Mouse (Mus musculus) granulocyte monocyte progenitor cell, adult 5-6 weeks (primary cell): Measurements from ENCODE around the gene Stc2. TPM values are rescaled to one million over a fixed set of nuclear protein-coding genes. Genes with fewer than 3 reads are reported as not detected.

Experiments used
- ATAC-seq: replicated peaks from 2 replicates; pipeline ENCODE4 v1.8.0; 2016; ENCODE audit warnings: mild to moderate bottlenecking, moderate TSS enrichment, inconsistent platforms; ENCODE audit not compliant: poor library complexity, severe bottlenecking
- total RNA-seq, 2 experiments: library from RNA; stranded (forward) in 1 of 2; stranded (reverse) in 1 of 2; fragments of 200-712, 200-1000 nt in 1 of 2; fragments of >200 nt in 1 of 2; fragmentation: Nextera tagmentation in 1 of 2; gene quantifications; 2 replicates each; pipeline ENCODE4 v1.2.3; 2014 to 2017

Gene Stc2
- total RNA-seq, 2 experiments from 2014 or later, result 0.41 TPM; not detected in 1

DNA sequence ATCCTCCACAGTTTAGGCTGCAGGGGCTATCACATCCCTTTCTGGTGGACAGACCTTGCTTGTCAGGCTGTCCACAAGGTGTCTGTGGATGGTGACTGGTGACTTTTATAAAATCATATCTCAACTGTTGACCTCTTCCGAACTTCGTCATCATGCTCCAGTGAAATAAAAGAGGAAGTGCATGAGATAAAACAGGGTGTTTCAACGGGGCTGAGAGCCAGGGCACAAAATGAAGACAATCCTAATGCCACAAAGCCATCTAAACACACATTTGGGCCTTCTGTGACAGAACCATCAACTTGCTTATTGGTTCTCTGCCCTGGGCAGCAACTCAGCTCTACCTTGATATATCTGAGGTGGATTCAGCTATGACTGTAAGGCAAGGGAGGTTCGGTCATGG, 3.0 kb downstream of the Stc2 start:
- ATAC-seq, result no peak

DNA sequence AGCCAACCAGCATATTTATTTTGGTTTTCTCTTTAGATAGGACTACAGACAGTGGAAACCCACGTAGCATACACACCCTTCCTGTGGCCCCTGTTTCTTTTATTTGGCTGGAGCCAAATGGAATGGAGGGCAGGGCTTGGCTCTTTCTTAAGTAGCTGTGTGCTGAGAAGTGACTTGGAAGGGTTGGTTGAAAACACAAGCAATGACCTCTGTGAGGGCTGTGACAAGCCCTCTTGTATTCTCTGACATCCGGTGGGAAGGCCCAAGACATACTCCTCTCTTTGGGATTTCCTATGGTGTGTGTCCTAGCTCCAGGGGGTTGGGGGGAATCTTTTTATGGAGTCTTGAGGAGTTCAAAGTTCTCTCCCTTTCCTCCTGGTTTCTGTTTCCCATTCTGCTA, 3.5 kb downstream of the Stc2 start:
- no peak for ATAC-seq

DNA sequence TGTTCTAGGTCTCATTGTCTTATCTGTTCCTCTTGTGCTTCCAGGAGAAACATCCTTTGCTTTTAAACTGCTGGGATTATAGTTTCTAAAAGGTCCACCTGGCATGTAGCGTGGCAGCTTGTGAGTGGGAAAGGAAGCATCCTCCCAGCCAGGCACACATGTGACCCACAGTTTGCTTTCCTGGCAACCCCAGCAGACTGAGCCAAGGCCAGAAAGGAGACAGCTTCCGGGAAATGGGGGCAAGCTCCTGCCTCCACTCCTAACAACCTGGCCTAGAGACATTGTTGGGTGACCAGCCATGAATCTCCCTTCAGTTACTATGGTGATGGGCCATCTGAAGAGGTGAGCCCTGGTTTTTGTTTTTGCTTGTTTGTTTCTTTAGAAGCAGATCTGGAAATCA, 3.9 kb downstream of the Stc2 start:
- no peak for ATAC-seq

- ATAC-seq, result no peak
Measured at GRCm38 (mm10) chr11:31365280-31365679, 4.6 kb downstream of the Stc2 start.

DNA sequence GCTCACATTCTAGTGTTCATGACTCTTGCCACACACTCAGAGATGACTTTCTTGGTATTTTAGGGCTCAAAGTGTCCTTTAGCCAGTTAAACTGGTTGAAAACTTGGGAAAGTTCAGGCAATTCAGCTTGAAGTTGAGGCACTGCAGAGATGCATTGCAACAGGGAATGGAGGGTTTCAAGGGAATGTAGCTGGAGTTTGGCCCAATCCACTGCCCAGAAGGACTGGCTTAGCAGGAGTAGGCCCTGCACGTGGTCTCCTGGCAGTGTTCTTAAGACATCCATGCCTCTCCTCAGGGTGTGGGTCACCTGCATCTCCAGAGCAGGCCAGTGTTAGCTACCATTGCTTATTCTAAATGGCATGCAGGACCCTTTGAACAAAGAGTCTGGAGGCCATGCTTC, 7.0 kb downstream of the Stc2 start:
- ATAC-seq, result no peak

DNA sequence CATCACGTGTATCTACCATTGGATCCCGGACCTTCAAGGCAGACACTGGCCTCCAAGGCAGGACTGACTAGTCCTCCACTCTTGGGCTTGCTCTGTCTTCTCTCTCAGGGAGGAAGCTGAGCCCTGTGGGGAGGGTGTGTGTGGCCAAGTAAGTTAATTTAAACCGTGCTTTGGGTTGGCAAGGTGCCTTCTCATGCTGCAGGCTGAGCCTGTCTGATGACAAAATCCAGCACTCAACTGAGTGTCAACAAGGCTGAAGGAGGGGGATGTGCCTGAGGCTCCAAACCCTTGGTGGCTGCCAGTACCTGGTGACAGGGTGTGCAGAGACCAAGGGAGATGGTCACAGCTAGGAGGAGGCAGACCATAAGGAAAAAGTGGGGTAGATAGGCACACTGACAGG, 7.5 kb downstream of the Stc2 start:
- ATAC-seq, result no peak

GRCm38 (mm10) chr11:31361047-31361446, 8.8 kb downstream of the Stc2 start:
- no peak for ATAC-seq

GRCm38 (mm10) chr11:31359283-31359902, 10.5 kb downstream of the Stc2 start:
- no peak for ATAC-seq

DNA sequence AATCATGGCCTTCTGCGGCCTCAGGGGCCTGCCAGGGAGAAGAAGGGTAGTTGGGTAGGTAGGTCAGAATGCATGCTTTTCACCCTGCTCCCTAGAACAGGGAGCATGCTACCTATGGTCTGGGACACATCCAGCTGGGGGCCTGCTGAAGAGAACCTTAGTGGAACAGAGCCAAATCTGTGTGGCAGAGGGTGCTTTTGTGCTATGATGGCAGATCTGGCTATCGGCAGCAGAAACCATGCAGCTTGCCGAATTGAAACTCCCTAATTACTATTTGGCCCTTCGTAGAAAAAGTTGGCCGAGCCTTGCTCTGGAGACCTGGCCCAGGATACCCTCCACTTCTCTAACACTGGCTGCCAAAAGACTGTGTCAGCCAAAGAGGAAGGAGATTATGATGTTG, 11.4 kb downstream of the Stc2 start:
- ATAC-seq, result no peak

DNA sequence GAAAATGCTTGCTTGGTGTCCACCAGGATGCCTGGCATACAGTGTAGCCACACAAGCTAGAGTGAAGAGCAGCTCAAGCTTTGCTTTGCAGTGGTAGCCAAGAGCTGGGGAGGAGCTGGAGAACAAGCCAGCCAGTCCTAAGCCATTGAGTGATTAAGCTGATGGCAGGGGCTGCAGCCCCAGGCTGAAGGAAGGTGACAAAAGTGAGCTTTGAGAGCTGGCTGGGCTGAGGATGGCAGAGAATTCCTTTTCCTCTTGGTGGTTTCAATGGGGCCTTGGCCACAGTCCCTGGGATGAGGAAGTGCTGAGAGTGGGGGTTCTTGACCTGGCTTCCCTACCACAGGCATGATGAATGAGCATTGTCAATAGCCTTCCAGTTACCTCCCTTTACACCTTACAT, 13.0 kb downstream of the Stc2 start:
- ATAC-seq, result no peak

DNA sequence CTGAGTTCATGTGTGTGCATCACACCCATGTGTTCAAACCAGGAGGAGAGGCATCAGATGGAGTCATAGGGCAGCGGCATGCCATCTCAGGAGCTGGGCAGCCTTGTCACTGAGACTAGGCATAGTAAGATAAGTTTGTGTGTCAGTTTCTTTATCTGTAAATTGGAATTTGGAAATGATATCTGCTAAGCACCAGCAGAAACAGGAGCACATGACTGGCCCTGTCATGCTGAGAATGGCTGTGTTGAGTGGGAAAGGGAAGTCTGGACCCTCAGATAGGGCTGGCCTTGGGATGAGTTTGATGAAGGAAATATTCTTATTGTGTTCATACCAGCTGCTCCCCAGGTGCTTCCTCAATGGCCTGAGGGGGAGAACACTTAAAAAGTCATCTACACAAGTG, 14.1 kb downstream of the Stc2 start:
- ATAC-seq, result no peak

DNA sequence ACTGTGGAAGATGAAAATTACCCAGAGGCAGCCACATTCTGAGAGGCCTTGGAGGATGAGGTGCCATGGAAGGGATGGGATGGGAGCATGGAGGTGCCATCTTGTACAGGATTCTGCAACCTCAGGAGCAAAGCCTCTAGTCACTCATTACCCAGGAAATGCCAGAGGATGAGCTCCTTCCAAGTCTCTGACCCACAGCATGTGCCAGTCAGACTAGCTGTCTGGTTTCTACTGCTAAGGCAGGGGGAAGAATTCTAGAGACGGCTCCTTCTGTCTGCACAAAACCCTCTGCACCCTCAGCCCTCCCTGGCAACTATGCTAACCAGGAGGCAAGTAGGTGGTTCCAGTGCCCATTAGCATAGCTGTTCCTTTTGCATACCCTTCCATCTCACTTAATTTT, 15.4 kb downstream of the Stc2 start:
- no peak for ATAC-seq

Other genes starting within 250 kb of the Stc2 start
- gene Gm17332, start 187.6 kb downstream of the Stc2 start, total RNA-seq (2014; fragmentation: Nextera tagmentation), result not detected in 2 replicates
- gene Gm17332, start 187.6 kb downstream of the Stc2 start, total RNA-seq (2017), result not detected in 2 replicates